8 mouse cellular contexts compared by ENCODE assay signal in the genomic region with DNA sequence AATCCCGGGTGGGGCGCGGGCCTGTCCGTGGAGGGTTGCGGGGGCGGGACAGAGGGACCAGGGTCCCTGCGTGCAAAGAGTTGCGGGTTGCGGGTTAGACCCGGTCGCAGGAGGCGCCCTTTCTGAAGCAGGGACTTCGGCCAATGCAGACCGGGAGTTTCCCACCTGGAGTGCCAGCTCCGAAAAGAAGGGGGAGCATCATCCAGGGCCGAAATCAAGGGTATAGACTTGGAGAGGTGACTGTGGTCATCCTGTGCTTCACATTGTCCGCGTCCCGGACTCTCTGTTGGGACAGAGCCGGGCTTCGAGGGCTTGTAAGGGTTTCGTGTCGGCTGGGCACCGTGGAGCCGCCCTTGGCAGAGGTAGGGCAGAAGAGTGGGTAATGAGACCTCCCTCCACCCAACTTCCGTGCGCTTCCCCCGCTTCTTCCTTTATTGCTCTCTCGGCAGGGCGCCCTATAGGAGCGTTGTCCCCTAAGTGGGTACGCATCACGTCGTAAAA. TPM values are rescaled to one million over a fixed set of nuclear protein-coding genes. Genes with fewer than 3 reads are reported as not detected.
DNase-seq lines count a peak whose midpoint lies in the region; TF ChIP-seq lines count a peak whose summit lies in the region.

No protein-coding gene starts in this region.

- H3K27ac ChIP-seq in CH12.LX (ENCODE audit: insufficient read depth, low read depth), result peak overlapping the region; percentile 79
- H3K27ac ChIP-seq in embryonic fibroblast, embryonic 13.5 days (ENCODE audit: insufficient read depth, low read length), result peak overlapping the region; percentile 76

- intact Hi-C loops in heart, postnatal 25 days (cut with DNase I), result loop anchor here (2.0 to 5.0 kb wide), 2 partner anchors 25 to 98 kb away; no protein-coding TSS in a partner anchor

- peak; percentile 71 for DNase-seq in CH12.LX (ENCODE audit: extremely low read depth)
- DNase-seq in adrenal gland, postnatal 14 days, result peak; percentile 79
- peak; percentile 8 for DNase-seq in heart, postnatal 25 days (ENCODE audit: low spot score)
- DNase-seq in left cerebral cortex, adult 11 months (ENCODE audit: low spot score), result peak; percentile 16
- peak; percentile 52 for DNase-seq in lung, postnatal 14 days
- DNase-seq in right cerebral cortex, postnatal 10 days (ENCODE audit: low spot score in 2 of 2), result peak; percentile 64 to 67
- DNase-seq in urinary bladder, adult 2 months (ENCODE audit: low spot score), result peak; percentile 54

- peaks cover 0 to 18% of the 10 kb centered on the region in 2 experiments; a peak in 2 of 4 replicates for H3K4me1 ChIP-seq in CH12.LX (ENCODE audit: control insufficient read depth in 1 of 2, insufficient read depth in 2 of 2)
- H3K4me1 ChIP-seq in embryonic fibroblast, embryonic 13.5 days (ENCODE audit: control insufficient read depth, insufficient read depth, low read length), result peaks cover 3% of the 10 kb centered on the region; the same call in 1 of the 2 replicates

- no peak for TF ChIP-seq RAD21 in CH12.LX (IDR thresholded peaks at IDR 0.05; ENCODE audit: low read depth, low read length)

- TF ChIP-seq CTCF in CH12.LX (conservative IDR thresholded peaks at IDR 0.05 in 1 of 2, IDR thresholded peaks at IDR 0.05 in 1 of 2; ENCODE audit: low read depth in 2 of 2, low read length in 2 of 2), result peak in 1 of 2 experiments; percentile 19; a peak in 1 of 4 replicates
- TF ChIP-seq CTCF in embryonic fibroblast, embryonic 13.5 days (IDR thresholded peaks at IDR 0.05; ENCODE audit: borderline replicate concordance, insufficient read depth, low read length), result no peak

- TF ChIP-seq EP300 in CH12.LX (IDR thresholded peaks at IDR 0.05; ENCODE audit: low read length), result no peak

- no peaks in the 10 kb centered on the region for H3K27me3 ChIP-seq in CH12.LX (replicated peaks)

- H3K79me2 ChIP-seq in CH12.LX (replicated peaks; ENCODE audit: control insufficient read depth, extremely low read depth, insufficient read depth, poor library complexity, severe bottlenecking), result peaks cover 34% of the 10 kb centered on the region

- in situ Hi-C loops in CH12.LX (cut with MboI; ENCODE audit: low pct_ligation_motif_present, low pct_unique_long_range_greater_than_20kb, low sequenced_read_pairs), result no loop called here

- dilution Hi-C loops in CH12.LX (cut with MboI; ENCODE audit: extremely low pct_ligation_motif_present, extremely low pct_unique_long_range_greater_than_20kb, low sequenced_read_pairs), result no loop called here

- peak overlapping the region; percentile 83 to 94 (median 90) for H3K4me3 ChIP-seq in CH12.LX (replicated peaks in 1 of 3; ENCODE audit: low read depth in 2 of 3, low read length in 2 of 3, poor library complexity in 1 of 3)
- H3K4me3 ChIP-seq in embryonic fibroblast, embryonic 13.5 days (ENCODE audit: insufficient read depth, low read length), result peak overlapping the region; percentile 66

- peak; percentile 45 for TF ChIP-seq POLR2A in CH12.LX (IDR thresholded peaks at IDR 0.05; ENCODE audit: low read depth, low read length)
- peak; percentile 56 for TF ChIP-seq POLR2A in embryonic fibroblast, embryonic 13.5 days (IDR thresholded peaks at IDR 0.05; ENCODE audit: low read depth, low read length)

- peak overlapping the region; percentile 74 for H3K9ac ChIP-seq in CH12.LX (ENCODE audit: insufficient read depth, low read depth)

- H3K4me2 ChIP-seq in CH12.LX (ENCODE audit: insufficient read depth, low read depth, poor library complexity, severe bottlenecking), result peak overlapping the region; percentile 55

- H3K9me3 ChIP-seq in CH12.LX (replicated peaks; ENCODE audit: low read length), result no peaks in the 10 kb centered on the region

- peaks cover 8 to 20% of the 10 kb centered on the region in 2 experiments for H3K36me3 ChIP-seq in CH12.LX (replicated peaks in 1 of 2; ENCODE audit: control insufficient read depth in 1 of 2, insufficient read depth in 1 of 2, low read length in 1 of 2)

TF ChIP-seq in CH12.LX, 34 proteins besides CTCF, POLR2A, EP300 and RAD21:
- TF ChIP-seq HCFC1 (IDR thresholded peaks at IDR 0.05; ENCODE audit: low read depth, low read length) (0 out of 2 replicates have a peak, but pooled peaks have one; percentile 3), MAZ (IDR thresholded peaks at IDR 0.05; ENCODE audit: low read depth, low read length) (no peak; the same call in 1 of the 2 replicates), ZMIZ1 (IDR thresholded peaks at IDR 0.05; ENCODE audit: low read depth, low read length) (0 out of 2 replicates have a peak, but pooled peaks have one; percentile 12), NELFE (IDR thresholded peaks at IDR 0.05; ENCODE audit: low read depth, low read length) (no peak), UBTF (IDR thresholded peaks at IDR 0.05; ENCODE audit: low read depth, low read length) (peak; percentile 79; the same call in 1 of the 2 replicates)

RNA-seq across cellular contexts. Expression of gene Csnk1g1, which starts 0.6 kb away (rescaled TPM):
- 14.4 and 16.0 TPM in 2 replicates for total RNA-seq in CH12.LX (2012; rRNA removed)
- 10.7 and 11.7 TPM in 2 replicates for total RNA-seq in CH12.LX (2014; rRNA removed)
- polyA plus RNA-seq in CH12.LX (2012; ENCODE audit: insufficient read length, low read depth), result 12.3 and 13.8 TPM in 2 replicates
- 18.8 and 24.2 TPM in 2 replicates for total RNA-seq in adrenal gland, postnatal 14 days (2021)
- 64.7 and 70.2 TPM in 2 replicates for polyA plus RNA-seq in embryonic fibroblast, embryonic 13.5 days (2011; ENCODE audit: insufficient read length, low read depth, missing spikeins)
- 10 to 100 TPM; 11.9 to 12.0 TPM for total RNA-seq in heart, postnatal 25 days (2021)
- 11.2 and 12.3 TPM in 2 replicates for polyA plus RNA-seq in urinary bladder, adult 2 months (2012; rRNA removed)

RNA-seq across cellular contexts. Expression of gene Trip4, which starts 0.8 kb away (rescaled TPM):
- total RNA-seq in CH12.LX (2012; rRNA removed), result 12.0 and 12.1 TPM in 2 replicates
- total RNA-seq in CH12.LX (2014; rRNA removed), result 14.4 and 14.8 TPM in 2 replicates
- 15.4 and 17.2 TPM in 2 replicates for polyA plus RNA-seq in CH12.LX (2012; ENCODE audit: insufficient read length, low read depth)
- 28.1 and 32.7 TPM in 2 replicates for total RNA-seq in adrenal gland, postnatal 14 days (2021)
- polyA plus RNA-seq in embryonic fibroblast, embryonic 13.5 days (2011; ENCODE audit: insufficient read length, low read depth, missing spikeins), result 40.4 and 44.4 TPM in 2 replicates
- 10 to 100 TPM; 15.9 to 18.3 TPM for total RNA-seq in heart, postnatal 25 days (2021)
- 19.4 and 21.2 TPM in 2 replicates for polyA plus RNA-seq in urinary bladder, adult 2 months (2012; rRNA removed)

RNA-seq across cellular contexts. Expression of gene Pclaf, which starts 19.3 kb away (rescaled TPM):
- total RNA-seq in CH12.LX (2012; rRNA removed) (177 and 257 TPM in 2 replicates), CH12.LX (2014; rRNA removed) (394 and 490 TPM in 2 replicates)
- 183 and 229 TPM in 2 replicates for polyA plus RNA-seq in CH12.LX (2012; ENCODE audit: insufficient read length, low read depth)
- 16.7 and 19.6 TPM in 2 replicates for total RNA-seq in adrenal gland, postnatal 14 days (2021)
- polyA plus RNA-seq in embryonic fibroblast, embryonic 13.5 days (2011; ENCODE audit: insufficient read length, low read depth, missing spikeins), result 71.8 and 102 TPM in 2 replicates
- total RNA-seq in heart, postnatal 25 days (2021), result under 1 TPM; 0.81 to 0.84 TPM
- 1.8 and 3.1 TPM in 2 replicates for polyA plus RNA-seq in urinary bladder, adult 2 months (2012; rRNA removed)

Comparison
In these comparisons a context has a peak if more than half of its experiments do, and no peak if none do; other contexts are left out.
1. Peak in every context shown above with its lines: DNase-seq, H3K4me3 ChIP-seq and H3K27ac ChIP-seq.
2. DNase-seq: peak in every context shown above with its lines; median percentile 79 in adrenal gland, postnatal 14 days; 71 in CH12.LX; 66 in right cerebral cortex, postnatal 10 days; 54 in urinary bladder, adult 2 months; 52 in lung, postnatal 14 days; 16 in left cerebral cortex, adult 11 months; 8 in heart, postnatal 25 days.